Mouse (Mus musculus) neutrophil, adult 65 days (primary cell): ENCODE results near the gene Ddx19a. TPM values are rescaled to one million over a fixed set of nuclear protein-coding genes. Genes with fewer than 3 reads are reported as not detected.

Experiments
- total RNA-seq: library from RNA; stranded (reverse); gene quantifications from 2 replicates; pipeline ENCODE4 v1.2.4, GENCODE M21; 2023

Ddx19a gene
- 31.7 and 33.6 TPM in 2 replicates for total RNA-seq

GRCm38 (mm10) chr8:110997547-110998531, at the start of gene Ddx19a:
Gene Ddx19a, minus strand, starts transcription at chr8:110997800.

GRCm38 (mm10) chr8:111032916-111033315, 35.3 kb upstream of the Ddx19a start, which contains the start of gene Aars:
Gene Aars, plus strand, starts transcription at chr8:111033144.

GRCm38 (mm10) chr8:111031572-111031971, 34.0 kb upstream of the Ddx19a start, which contains the start of gene Ddx19b:
Gene Ddx19b, minus strand, starts transcription at chr8:111031751.

Other genes starting within 250 kb of the Ddx19a start
- gene Il34, start 191.9 kb downstream of the Ddx19a start, total RNA-seq = not detected in 2 replicates
- gene Cog4, start 151.2 kb downstream of the Ddx19a start, total RNA-seq = 31.1 and 42.8 TPM in 2 replicates
- gene Sf3b3, start 151.0 kb downstream of the Ddx19a start, total RNA-seq = 53.5 and 66.2 TPM in 2 replicates
- 7.5 and 8.5 TPM in 2 replicates for gene Fuk, start 95.3 kb downstream of the Ddx19a start, total RNA-seq
- gene St3gal2, start 77.9 kb downstream of the Ddx19a start, total RNA-seq = 31.8 and 34.4 TPM in 2 replicates
- gene Ddx19b, start 34.0 kb upstream of the Ddx19a start, total RNA-seq = 6.4 and 9.7 TPM in 2 replicates
- 25.9 and 32.6 TPM in 2 replicates for gene Aars, start 35.3 kb upstream of the Ddx19a start, total RNA-seq
- 0.50 and 4.2 TPM in 2 replicates for gene Exosc6, start 58.5 kb upstream of the Ddx19a start, total RNA-seq
- not detected in 2 replicates for gene Clec18a, start 94.6 kb upstream of the Ddx19a start, total RNA-seq
- gene Pdpr, start 96.8 kb upstream of the Ddx19a start, total RNA-seq = 8.6 and 17.3 TPM in 2 replicates